Mouse (Mus musculus) right cerebral cortex, adult 2 months (tissue): ENCODE measurements around the gene Rpl5.

Experiments used
- DNase-seq, 2 experiments: peaks; one replicate each; pipeline ENCODE4 v3.0.0; 2021 to 2022; ENCODE audit warnings: low spot score in 2 of 2

Gene Rpl5

GRCm38 (mm10) chr5:107943526-107943925 is 43.2 kb downstream of the Rpl5 start:
- DNase-seq: no peak

GRCm38 (mm10) chr5:107946475-107946874 is 46.2 kb downstream of the Rpl5 start:
- DNase-seq: no peak

- no peak for DNase-seq
These were observed 47.2 kb downstream of the Rpl5 start for GRCm38 (mm10) chr5:107947548-107947947.

GRCm38 (mm10) chr5:107948899-107949298 is 48.6 kb downstream of the Rpl5 start:
- DNase-seq: no peak

GRCm38 (mm10) chr5:107949607-107950006 is 49.3 kb downstream of the Rpl5 start:
- no peak for DNase-seq

GRCm38 (mm10) chr5:107950643-107951042 is 50.3 kb downstream of the Rpl5 start:
- no peak for DNase-seq
